In the genomic region with DNA sequence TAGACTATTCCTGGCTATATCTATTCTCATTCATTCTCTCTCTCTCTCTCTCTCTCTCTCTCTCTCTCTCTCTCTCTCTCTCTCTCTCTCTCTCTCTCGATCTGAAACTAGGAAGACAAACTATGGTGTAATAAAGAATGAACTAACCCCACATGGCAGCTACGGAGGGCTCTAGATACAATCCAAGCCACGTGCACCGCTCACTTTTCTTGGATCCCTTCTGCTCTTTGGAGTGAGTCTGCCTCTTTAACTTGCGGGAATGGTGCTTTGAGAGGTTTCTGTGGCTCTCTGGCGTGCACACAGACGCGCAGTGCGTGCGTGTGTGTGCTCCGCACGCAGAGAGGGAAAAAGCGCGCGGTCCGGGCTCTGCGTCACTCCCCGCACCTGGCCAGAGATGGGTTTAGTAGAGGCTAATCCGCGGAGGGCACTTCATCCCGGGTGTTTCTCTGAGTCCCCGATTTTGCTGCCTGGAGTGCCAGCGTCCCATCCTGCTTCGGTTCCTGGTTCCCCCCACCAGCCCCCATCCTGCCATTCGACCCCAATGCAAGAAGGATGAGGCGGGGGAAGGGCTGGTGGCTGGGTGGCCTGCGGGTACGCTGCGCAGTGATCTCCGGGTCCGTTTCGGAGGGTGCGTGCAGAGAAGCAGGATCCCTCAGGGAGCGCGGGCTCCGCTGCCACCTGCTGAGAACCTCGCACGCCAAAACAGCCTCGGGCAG, we compare ENCODE assay signal across 8 mouse cellular contexts. TPM values are rescaled to one million over a fixed set of nuclear protein-coding genes. Genes with fewer than 3 reads are reported as not detected.
DNase-seq lines count a peak whose midpoint lies in the region; ATAC-seq and TF ChIP-seq lines count a peak whose summit lies in the region.

No protein-coding gene starts in this region.

- no peaks in the 10 kb centered on the region for H3K36me3 ChIP-seq in kidney, embryonic 15.5 days
- H3K36me3 ChIP-seq in small intestine, adult 2 months (ENCODE audit: control insufficient read depth, insufficient read depth, low read length) = no peaks in the 10 kb centered on the region

- TF ChIP-seq POLR2A in small intestine, adult 2 months (IDR thresholded peaks at IDR 0.05; ENCODE audit: low read depth, low read length) = no peak

- no peak overlapping the region for H3K27ac ChIP-seq in kidney, embryonic 15.5 days
- no peak overlapping the region for H3K27ac ChIP-seq in small intestine, adult 2 months (ENCODE audit: insufficient read depth, low read depth, low read length)

- H3K4me3 ChIP-seq in kidney, embryonic 15.5 days (replicated peaks) = peak overlapping the region; percentile 73
- H3K4me3 ChIP-seq in small intestine, adult 2 months (ENCODE audit: low read depth, low read length) = peak overlapping the region; percentile 83

- H3K27me3 ChIP-seq in kidney, embryonic 15.5 days = peaks cover 39% of the 10 kb centered on the region
- H3K27me3 ChIP-seq in small intestine, adult 2 months (ENCODE audit: control insufficient read depth, insufficient read depth, low read length) = no peaks in the 10 kb centered on the region

- H3K9ac ChIP-seq in kidney, embryonic 15.5 days = peak overlapping the region; percentile 64

- no peak for TF ChIP-seq CTCF in small intestine, adult 2 months (IDR thresholded peaks at IDR 0.05; ENCODE audit: extremely low read depth, insufficient read length, insufficient replicate concordance, low read depth, low read length)

- ATAC-seq in kidney, embryonic 15.5 days (replicated peaks; ENCODE audit: low FRiP score) = peak; percentile 15
- peak; percentile 69 for ATAC-seq in frontal cortex, adult (ENCODE audit: low TSS enrichment)
- ATAC-seq in megakaryocyte, adult 5-6 weeks (ENCODE audit: poor library complexity, severe bottlenecking) = peak; percentile 13

- H3K4me1 ChIP-seq in kidney, embryonic 15.5 days = peaks cover 43% of the 10 kb centered on the region
- peaks cover 14% of the 10 kb centered on the region; the same call in 1 of the 2 replicates for H3K4me1 ChIP-seq in small intestine, adult 2 months (ENCODE audit: control insufficient read depth, insufficient read depth, insufficient read length, low read length)

- WGBS in kidney, embryonic 15.5 days = under 1% methylated on average over 39 of the region's 39 CpGs
- under 1% methylated on average over 39 of the region's 39 CpGs for WGBS in small intestine, adult 2 months

- H3K4me2 ChIP-seq in kidney, embryonic 15.5 days = peak overlapping the region; percentile 100

- DNase-seq in kidney, adult 18-20 months = no peak
- DNase-seq in brain, adult 2 months (ENCODE audit: low read depth, low spot score) = peak; percentile 90
- DNase-seq in layer of hippocampus, postnatal 36 days = peak; percentile 55 to 65
- DNase-seq in c-Kit-positive CD71-positive TER-119-positive erythroid progenitor cells, embryonic 14.5 days (ENCODE audit: low spot score) = no peak

- no peaks in the 10 kb centered on the region for H3K9me3 ChIP-seq in kidney, embryonic 15.5 days (replicated peaks)

RNA-seq across cellular contexts. Expression of gene Tbc1d1, which starts 3.1 kb away (rescaled TPM):
- 32.0 and 36.3 TPM in 2 replicates for polyA plus RNA-seq in kidney, embryonic 15.5 days (2015; fragmentation: Nextera tagmentation; extraction: Ambion mirVana)
- total RNA-seq in layer of hippocampus, postnatal 36 days (2021) = 10 to 100 TPM; 29.1 to 29.9 TPM
- total RNA-seq in megakaryocyte, adult 5-6 weeks (2015) = 37.1 and 37.3 TPM in 2 replicates
- 54.6 and 55.6 TPM in 2 replicates for total RNA-seq in megakaryocyte, adult 5-6 weeks (2017)
- polyA plus RNA-seq in small intestine, adult 2 months (2012; rRNA removed) = 7.2 and 14.0 TPM in 2 replicates

Comparison
In these comparisons a context has a peak if more than half of its experiments do, and no peak if none do; other contexts are left out.
1. ATAC-seq: peak in every context shown above with its lines; median percentile 69 in frontal cortex, adult; 15 in kidney, embryonic 15.5 days; 13 in megakaryocyte, adult 5-6 weeks.
2. DNase-seq: peak in brain, adult 2 months (single experiment) and layer of hippocampus, postnatal 36 days (2 of 2); none in kidney, adult 18-20 months (single experiment) and c-Kit-positive CD71-positive TER-119-positive erythroid progenitor cells, embryonic 14.5 days (single experiment).